Mouse (Mus musculus) cerebellum, adult 9-11 months (tissue): ENCODE measurements around the gene Flt1.

Source experiments
- DNase-seq: peaks from one replicate; pipeline ENCODE4 v3.0.0; 2022

The Flt1 gene

GRCm38 (mm10) chr5:147724391-147724790 is 1.4 kb downstream of the Flt1 start:
- no peak for DNase-seq

- DNase-seq: no peak
Measured at GRCm38 (mm10) chr5:147723811-147724210, 2.0 kb downstream of the Flt1 start.

- no peak for DNase-seq
Measured at GRCm38 (mm10) chr5:147721438-147721837, 4.4 kb downstream of the Flt1 start.

DNA sequence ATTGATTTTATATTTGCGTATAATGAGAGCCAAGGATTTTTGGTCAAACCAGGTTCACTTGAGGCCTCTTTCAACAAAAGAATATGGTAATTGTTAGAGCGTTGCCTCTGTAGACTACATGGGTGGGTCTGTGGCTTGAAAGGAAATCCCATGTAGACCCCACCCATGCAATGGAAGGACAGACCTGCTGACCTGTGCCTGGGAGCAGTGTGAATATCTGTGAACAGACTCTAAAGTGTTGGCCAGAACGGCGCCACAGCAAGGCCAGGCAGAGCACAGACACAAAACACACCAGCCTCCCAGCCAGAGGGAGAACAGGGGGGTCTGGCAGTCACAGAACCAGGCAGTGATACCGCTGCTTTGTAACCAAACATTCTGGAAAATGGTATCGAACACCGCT is 7.5 kb downstream of the Flt1 start:
- DNase-seq: no peak

DNA sequence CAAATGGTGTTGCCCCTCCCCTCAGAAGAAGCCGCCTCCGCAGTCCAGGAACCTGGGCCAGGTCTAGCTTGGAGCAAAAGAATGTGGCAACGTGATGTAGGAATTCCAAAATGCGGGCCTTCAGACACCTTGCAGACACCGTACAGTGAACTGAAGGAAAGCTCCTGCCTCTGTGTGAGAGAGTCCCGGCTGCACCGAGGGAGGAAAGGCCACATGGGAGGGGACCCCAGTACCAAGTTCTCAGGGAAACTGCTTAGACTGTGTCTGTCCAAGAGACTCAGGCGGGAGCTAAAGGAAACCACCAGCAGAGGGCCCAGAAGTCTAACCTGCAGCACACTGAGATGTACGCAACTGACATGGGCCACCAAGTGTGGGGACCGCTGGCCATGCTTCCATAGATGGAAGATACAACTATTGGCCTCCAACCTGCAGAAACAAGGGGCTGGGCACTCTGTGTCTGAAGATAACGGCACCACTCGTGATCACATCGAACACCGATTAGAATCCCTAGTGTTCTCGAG is 9.1 kb downstream of the Flt1 start:
- no peak for DNase-seq

GRCm38 (mm10) chr5:147716276-147716675 is 9.5 kb downstream of the Flt1 start:
- DNase-seq: no peak

DNA sequence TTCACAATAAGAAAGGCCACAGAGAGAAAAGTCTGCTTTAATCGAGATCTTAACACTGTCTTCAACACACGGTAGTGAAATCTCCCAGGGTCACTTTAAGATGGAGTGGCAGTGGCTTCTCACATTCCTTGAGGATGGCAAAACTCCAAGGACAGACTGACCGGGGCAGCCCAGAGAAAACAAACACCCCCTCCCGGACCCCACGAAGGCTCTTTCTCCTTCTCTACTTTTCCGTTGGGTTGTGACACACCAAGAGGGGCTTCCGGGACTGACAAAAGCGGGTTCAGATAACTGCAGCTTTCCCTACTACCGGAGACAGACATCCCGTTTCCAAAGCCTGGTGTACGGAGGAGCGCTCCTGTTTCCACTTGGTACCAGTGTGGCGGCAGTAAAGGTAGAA is 10.4 kb downstream of the Flt1 start:
- DNase-seq: no peak

DNA sequence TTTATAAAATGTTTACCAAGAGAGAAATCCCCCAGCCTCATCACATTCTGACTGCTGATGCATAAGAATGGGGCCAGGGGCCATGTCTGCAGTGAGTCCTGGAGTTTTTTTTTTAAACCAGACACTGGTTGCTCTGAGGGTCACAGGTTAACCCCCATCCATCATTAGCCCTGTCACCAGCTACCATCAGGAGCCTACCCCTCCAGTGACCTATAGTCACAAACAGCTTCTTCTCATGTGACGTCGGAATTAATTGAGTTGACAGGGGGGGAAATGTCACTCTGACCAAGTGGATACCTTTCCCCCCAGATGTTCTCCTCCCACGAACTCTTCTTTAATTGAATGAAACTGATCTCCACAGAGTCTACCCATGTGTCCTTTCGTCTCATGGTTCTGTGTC is 17.3 kb downstream of the Flt1 start:
- no peak for DNase-seq

DNA sequence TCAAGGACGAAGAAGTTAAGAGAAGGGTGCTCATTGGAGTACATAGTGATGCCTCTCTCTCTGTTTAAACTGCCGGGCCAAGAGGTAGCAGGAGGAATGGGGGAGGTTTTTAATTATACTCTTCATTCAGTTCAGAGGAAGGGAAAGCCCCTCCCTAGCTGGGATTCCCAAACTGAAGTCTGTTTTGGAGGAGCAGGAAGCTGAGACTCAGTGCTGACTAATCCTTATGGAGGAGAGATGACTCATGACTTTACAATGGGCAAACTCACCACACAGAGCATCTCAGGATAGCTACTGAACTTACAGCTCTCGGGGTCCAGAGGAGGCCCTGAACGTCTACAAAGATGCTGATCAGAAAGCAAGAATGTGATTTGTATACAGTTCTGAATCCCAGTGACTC is 18.3 kb downstream of the Flt1 start:
- no peak for DNase-seq

- DNase-seq: no peak
Measured at GRCm38 (mm10) chr5:147704890-147705289, 20.9 kb downstream of the Flt1 start.

DNA sequence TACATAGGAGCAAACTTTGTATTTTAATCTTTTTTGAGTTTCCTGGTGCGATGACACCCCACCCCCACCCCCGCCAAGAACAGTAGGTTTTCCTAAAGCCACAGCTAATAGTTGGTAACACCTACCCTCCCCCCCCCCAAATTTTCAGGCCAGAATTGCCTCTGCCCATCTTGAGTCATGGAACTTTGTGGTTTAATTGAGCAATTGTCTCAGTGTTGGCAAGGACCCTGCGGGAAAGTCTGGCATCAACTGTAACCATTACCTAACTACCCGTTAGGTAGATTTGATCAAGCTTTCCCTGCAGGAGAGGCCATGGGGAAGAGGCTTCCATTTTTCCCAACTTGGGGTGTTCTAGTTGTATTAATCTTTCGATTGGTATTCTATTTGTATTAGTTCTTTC is 23.4 kb downstream of the Flt1 start:
- no peak for DNase-seq

DNA sequence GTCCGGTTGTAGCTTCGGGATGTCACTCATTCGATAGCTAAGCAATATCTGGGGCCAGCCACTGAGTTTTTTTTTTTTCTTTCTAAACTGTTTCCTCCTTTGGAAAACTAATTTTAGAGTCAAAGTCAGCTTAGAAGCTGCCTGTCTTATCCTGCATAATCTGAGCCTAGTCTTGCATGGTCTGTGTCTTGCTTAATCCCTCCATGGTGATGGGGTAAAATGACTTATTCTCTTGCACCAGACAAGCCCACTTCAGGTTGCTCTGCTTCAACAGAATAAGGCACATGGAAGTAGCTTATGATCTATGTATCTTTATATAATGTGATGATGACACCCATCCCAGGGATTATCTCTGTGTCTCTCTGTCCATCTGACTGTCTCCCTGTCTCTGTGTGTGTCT is 24.8 kb downstream of the Flt1 start:
- DNase-seq: no peak

- no peak for DNase-seq
Measured at GRCm38 (mm10) chr5:147698044-147698443, 27.8 kb downstream of the Flt1 start.

GRCm38 (mm10) chr5:147697165-147697564 is 28.6 kb downstream of the Flt1 start:
- no peak for DNase-seq

DNA sequence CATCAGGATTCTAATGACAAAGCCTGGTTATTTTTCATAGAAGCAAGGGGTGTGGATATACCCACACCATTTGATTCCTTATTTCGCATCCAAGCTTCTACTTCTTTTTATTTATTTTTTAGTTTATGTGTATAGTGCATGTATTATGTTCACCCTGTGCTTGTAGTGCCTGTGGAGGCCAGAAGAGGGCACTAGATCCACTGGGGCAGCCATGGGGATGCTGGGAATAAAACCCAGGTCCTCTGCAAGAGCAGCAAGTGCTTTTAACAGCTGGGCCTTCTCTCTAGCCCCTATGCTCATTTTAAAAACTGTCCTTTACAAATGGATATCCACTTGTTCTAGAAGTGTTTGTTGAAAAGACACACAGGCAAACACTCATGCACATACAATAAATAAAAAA is 33.2 kb downstream of the Flt1 start:
- DNase-seq: no peak

GRCm38 (mm10) chr5:147683707-147684323 is 42.0 kb downstream of the Flt1 start:
- DNase-seq: no peak

GRCm38 (mm10) chr5:147681224-147681623 is 44.6 kb downstream of the Flt1 start:
- no peak for DNase-seq

DNA sequence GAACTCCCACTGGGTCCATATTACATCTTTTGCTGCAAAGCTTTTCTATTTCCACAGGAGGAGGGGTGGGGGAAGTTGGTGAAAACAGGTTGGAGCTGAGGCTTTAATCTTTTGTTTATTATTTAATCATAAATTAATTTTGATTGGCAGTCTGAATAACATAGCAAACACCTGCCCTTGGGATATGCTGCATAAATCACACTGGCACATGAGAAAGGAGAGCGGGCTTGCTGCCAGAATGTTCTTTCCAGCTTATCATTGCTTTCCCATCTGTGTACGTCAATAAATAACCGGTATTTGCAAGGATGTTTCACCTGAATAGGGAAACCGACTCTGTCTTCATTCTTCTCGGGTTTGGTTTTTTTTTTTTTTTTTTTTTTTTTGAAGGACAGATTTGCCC is 45.1 kb downstream of the Flt1 start:
- no peak for DNase-seq

DNA sequence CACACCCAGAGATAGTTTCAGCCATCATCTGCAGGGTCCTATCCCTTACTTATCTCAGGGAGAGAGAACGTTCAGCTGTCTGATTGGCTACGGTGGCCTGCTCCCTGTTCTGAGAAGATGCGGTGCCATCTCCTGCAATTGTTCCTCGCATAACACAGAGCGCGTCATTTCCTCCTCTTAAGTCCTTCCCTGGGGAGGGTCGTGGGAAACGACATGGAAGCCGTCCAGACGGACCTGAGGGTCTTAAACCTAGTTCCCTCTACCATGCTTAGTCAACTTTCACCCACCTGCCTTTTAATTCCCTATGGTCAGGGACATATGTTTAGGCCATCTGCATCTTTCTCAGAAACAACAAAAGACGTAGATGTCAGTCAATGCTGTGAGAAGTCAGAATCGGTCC is 46.5 kb downstream of the Flt1 start:
- no peak for DNase-seq

- no peak for DNase-seq
Measured at GRCm38 (mm10) chr5:147675791-147676190, 50.0 kb downstream of the Flt1 start.

- peak; percentile 7 for DNase-seq
Measured at GRCm38 (mm10) chr5:147671765-147672424, 53.9 kb downstream of the Flt1 start.

DNA sequence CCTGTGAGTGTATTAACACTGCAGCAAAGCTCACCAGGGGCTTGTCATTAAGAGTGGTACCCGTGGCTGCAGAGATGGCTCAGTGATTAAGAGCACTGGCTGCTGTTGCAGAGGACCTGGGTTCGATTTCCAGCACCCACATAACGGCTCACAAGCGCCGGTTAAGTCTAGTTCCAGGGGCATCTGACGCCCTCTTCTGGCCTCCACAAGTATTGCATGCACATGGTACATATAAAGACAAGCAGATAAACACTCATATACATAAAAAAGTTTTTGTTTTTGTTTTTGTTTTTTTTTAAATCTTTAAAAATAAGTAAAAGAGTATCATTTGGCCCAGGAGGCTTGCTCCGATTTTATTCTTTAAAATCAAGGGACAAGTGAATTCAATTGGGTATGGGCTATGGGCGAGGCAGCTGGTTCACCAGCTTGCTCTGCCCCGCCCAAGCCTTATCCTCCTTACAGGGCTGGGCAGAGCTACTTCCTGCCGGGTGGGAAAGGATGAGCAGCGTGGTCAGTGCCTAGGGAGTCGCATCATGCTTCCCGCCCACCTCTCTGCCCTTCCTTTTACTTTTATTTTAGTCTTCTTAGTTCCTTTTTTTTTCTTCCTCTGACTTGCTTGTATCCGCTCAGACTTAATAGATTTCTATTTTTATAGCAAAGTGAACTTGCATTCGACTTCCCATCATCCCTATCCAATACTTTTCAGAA is 57.0 kb downstream of the Flt1 start:
- DNase-seq: no peak

- no peak for DNase-seq
Measured at GRCm38 (mm10) chr5:147665946-147666345, 59.9 kb downstream of the Flt1 start.

- no peak for DNase-seq
Measured at GRCm38 (mm10) chr5:147665381-147665780, 60.4 kb downstream of the Flt1 start.
